In the genomic region with DNA sequence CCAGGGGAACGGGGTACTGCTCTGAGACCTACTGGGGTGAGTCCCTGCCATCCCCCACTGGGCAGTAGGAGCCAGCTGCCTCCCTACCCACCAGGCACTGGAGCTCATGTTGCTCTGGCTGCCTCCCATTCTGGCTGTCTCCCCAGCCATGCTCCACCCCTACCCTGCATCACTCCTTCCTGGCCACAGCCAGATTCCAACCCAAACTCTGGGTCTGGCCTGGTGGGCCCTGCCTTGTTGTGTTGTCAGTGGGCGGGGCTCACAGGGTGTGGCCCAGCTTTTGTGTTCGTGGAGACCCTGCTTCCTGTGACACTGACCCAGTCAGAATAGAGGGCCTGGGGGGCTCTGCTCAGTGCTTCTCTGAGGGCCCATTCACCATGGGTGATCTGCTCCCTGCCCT, we compare ENCODE assay signal across 14 mouse cellular contexts. TPM values are rescaled to one million over a fixed set of nuclear protein-coding genes. Genes with fewer than 3 reads are reported as not detected.
A peak's percentile ranks its signal among the peaks of the same experiment; 100 is the strongest.
DNase-seq lines count a peak whose midpoint lies in the region; ATAC-seq and TF ChIP-seq lines count a peak whose summit lies in the region.
"Had no signal": no experiment of that assay in that cellular context is flagged by ENCODE, and none has a peak within 500 bp of the region (broad histone marks: within the 10 kb centered on the region; RNA-seq: fewer than 3 reads in every experiment).

No protein-coding gene starts in this region.

- 0 out of 2 replicates have a peak overlapping the region, but pooled peaks have one; percentile 10 for H3K9ac ChIP-seq in intestine, embryonic 16.5 days (ENCODE audit: low read depth, low read length)
- H3K9ac ChIP-seq in intestine, embryonic 15.5 days, result no peak overlapping the region
- H3K9ac ChIP-seq in ES-E14 (ENCODE audit: insufficient read depth, low read depth, low read length, poor library complexity, severe bottlenecking), result no peak overlapping the region

- no peak overlapping the region for H3K4me2 ChIP-seq in intestine, embryonic 16.5 days (ENCODE audit: low read depth, low read length)
- no peak overlapping the region for H3K4me2 ChIP-seq in intestine, embryonic 15.5 days (replicated peaks)
- H3K4me2 ChIP-seq: liver, embryonic 11.5 days; midbrain, embryonic 12.5 days had no signal

- H3K36me3 ChIP-seq in intestine, embryonic 16.5 days (ENCODE audit: control insufficient read depth, insufficient read depth, low read length), result peaks cover 42% of the 10 kb centered on the region
- H3K36me3 ChIP-seq in intestine, embryonic 15.5 days, result peaks cover 64% of the 10 kb centered on the region
- H3K36me3 ChIP-seq in ES-E14 (ENCODE audit: control insufficient read depth, insufficient read depth, low read length, poor library complexity, severe bottlenecking), result peaks cover 71% of the 10 kb centered on the region

- peaks cover 38% of the 10 kb centered on the region for H3K4me1 ChIP-seq in intestine, embryonic 16.5 days (ENCODE audit: control insufficient read depth, insufficient read depth, low read length)
- peaks cover 40% of the 10 kb centered on the region for H3K4me1 ChIP-seq in intestine, embryonic 15.5 days (replicated peaks)
- H3K4me1 ChIP-seq in ES-E14 (ENCODE audit: control insufficient read depth in 2 of 2, insufficient read depth in 2 of 2, low read length in 2 of 2, poor library complexity in 1 of 2), result peaks cover under 1 to 45% of the 10 kb centered on the region in 2 experiments; a peak in 3 of 4 replicates

- H3K4me3 ChIP-seq in intestine, embryonic 16.5 days (ENCODE audit: low read length), result no peak overlapping the region
- H3K4me3 ChIP-seq in intestine, embryonic 15.5 days (replicated peaks), result no peak overlapping the region
- H3K4me3 ChIP-seq in ES-E14 (ENCODE audit: insufficient read depth in 1 of 2, low read depth in 1 of 2, low read length in 2 of 2, poor library complexity in 1 of 2, severe bottlenecking in 1 of 2), result no peak overlapping the region
- H3K4me3 ChIP-seq: midbrain, embryonic 12.5 days had no signal

- H3K27me3 ChIP-seq in intestine, embryonic 16.5 days (replicated peaks; ENCODE audit: control insufficient read depth, insufficient read depth, low read length), result no peaks in the 10 kb centered on the region
- no peaks in the 10 kb centered on the region for H3K27me3 ChIP-seq in intestine, embryonic 15.5 days (replicated peaks)
- H3K27me3 ChIP-seq: midbrain, embryonic 12.5 days had no signal

- peak overlapping the region; percentile 9; the same call in 1 of the 2 replicates for H3K27ac ChIP-seq in intestine, embryonic 16.5 days (ENCODE audit: low read length)
- no peak overlapping the region for H3K27ac ChIP-seq in intestine, embryonic 15.5 days
- H3K27ac ChIP-seq in ES-E14 (ENCODE audit: insufficient read depth, low read depth, low read length, poor library complexity, severe bottlenecking), result peak overlapping the region; percentile 33; the same call in 1 of the 2 replicates
- H3K27ac ChIP-seq: hindbrain, postnatal 0 days; midbrain, embryonic 12.5 days had no signal

- DNase-seq in cerebellum, adult 11 months, result peak; percentile 25
- no peak for DNase-seq in cerebellum, postnatal 36 days
- DNase-seq in ES-E14 (ENCODE audit: low read depth, low spot score), result no peak
- DNase-seq in heart, postnatal 25 days (ENCODE audit: low spot score), result peak; percentile 54
- no peak for DNase-seq in embryo, embryonic 11 days
- no peak for DNase-seq in adrenal gland, postnatal 4 days (ENCODE audit: low spot score in 2 of 2)

- intact Hi-C loops in heart, postnatal 25 days (cut with DNase I), result no loop called here

- in situ Hi-C loops in ES-E14 (cut with MboI; ENCODE audit: low sequenced_read_pairs in 2 of 2, unreplicated experiment in 2 of 2), result no loop called here

- ATAC-seq in intestine, embryonic 16.5 days, result no peak
- ATAC-seq in intestine, embryonic 15.5 days, result no peak
- ATAC-seq: activated CD4-positive, CD25-positive, alpha-beta regulatory T cell, adult 4 months; hindbrain, postnatal 0 days had no signal

- 60% methylated on average over 3 of the region's 3 CpGs for WGBS in intestine, embryonic 16.5 days
- WGBS in intestine, embryonic 15.5 days, result 68% methylated on average over 3 of the region's 3 CpGs

- H3K9me3 ChIP-seq in intestine, embryonic 16.5 days (ENCODE audit: control insufficient read depth, low read length), result no peaks in the 10 kb centered on the region
- no peaks in the 10 kb centered on the region for H3K9me3 ChIP-seq in intestine, embryonic 15.5 days
- H3K9me3 ChIP-seq in ES-E14 (ENCODE audit: control insufficient read depth, insufficient read depth, low read depth, low read length), result no peaks in the 10 kb centered on the region
- H3K9me3 ChIP-seq: midbrain, embryonic 12.5 days had no signal

TF ChIP-seq in ES-E14, 5 proteins besides CTCF, POLR2A, EP300 and RAD21:
- TF ChIP-seq HCFC1 (IDR thresholded peaks at IDR 0.05; ENCODE audit: borderline replicate concordance, insufficient read depth, low read length), result no peak
- TF ChIP-seq CHD2 (IDR thresholded peaks at IDR 0.05; ENCODE audit: low read depth, low read length), result no peak
- TF ChIP-seq ZC3H11A (IDR thresholded peaks at IDR 0.05; ENCODE audit: borderline replicate concordance, low read depth, low read length), result no peak
- TF ChIP-seq ZNF384 (IDR thresholded peaks at IDR 0.05; ENCODE audit: low read depth, low read length), result no peak
- TF ChIP-seq MAFK (IDR thresholded peaks at IDR 0.05; ENCODE audit: insufficient read depth, low read depth, low read length), result no peak

RNA-seq across cellular contexts. Expression of gene Git1, which starts 10.1 kb away (rescaled TPM):
- 12.2 and 12.8 TPM in 2 replicates for polyA plus RNA-seq in intestine, embryonic 16.5 days (2015; fragmentation: Nextera tagmentation; extraction: Ambion mirVana)
- 10.7 and 11.8 TPM in 2 replicates for polyA plus RNA-seq in intestine, embryonic 15.5 days (2015; fragmentation: Nextera tagmentation; extraction: Ambion mirVana)
- total RNA-seq in ES-E14 (2012; rRNA removed), result 43.1 and 55.2 TPM in 2 replicates
- 10 to 100 TPM; 51.3 TPM for total RNA-seq in heart, postnatal 25 days (2021)
- 10 to 100 TPM; 79.8 to 87.9 TPM for total RNA-seq in adrenal gland, postnatal 4 days (2021)

RNA-seq across cellular contexts. Expression of gene Abhd15, which starts 11.4 kb away (rescaled TPM):
- polyA plus RNA-seq in intestine, embryonic 16.5 days (2015; fragmentation: Nextera tagmentation; extraction: Ambion mirVana), result 4.0 and 4.7 TPM in 2 replicates
- polyA plus RNA-seq in intestine, embryonic 15.5 days (2015; fragmentation: Nextera tagmentation; extraction: Ambion mirVana), result 3.5 and 3.6 TPM in 2 replicates
- total RNA-seq in ES-E14 (2012; rRNA removed), result 1.6 and 1.7 TPM in 2 replicates
- 1 to 10 TPM; 1.9 to 2.0 TPM for total RNA-seq in heart, postnatal 25 days (2021)
- total RNA-seq in adrenal gland, postnatal 4 days (2021), result 10 to 100 TPM; 12.4 to 17.0 TPM

RNA-seq across cellular contexts. Expression of gene Trp53i13, which starts 12.3 kb away (rescaled TPM):
- polyA plus RNA-seq in intestine, embryonic 16.5 days (2015; fragmentation: Nextera tagmentation; extraction: Ambion mirVana), result 24.1 and 24.3 TPM in 2 replicates
- 28.5 and 29.1 TPM in 2 replicates for polyA plus RNA-seq in intestine, embryonic 15.5 days (2015; fragmentation: Nextera tagmentation; extraction: Ambion mirVana)
- 18.4 and 23.5 TPM in 2 replicates for total RNA-seq in ES-E14 (2012; rRNA removed)
- total RNA-seq in heart, postnatal 25 days (2021), result 1 to 10 TPM; 8.4 to 9.6 TPM
- 10 to 100 TPM; 17.5 to 19.1 TPM for total RNA-seq in adrenal gland, postnatal 4 days (2021)

RNA-seq across cellular contexts. Expression of gene Ankrd13b, which starts 14.0 kb away (rescaled TPM):
- polyA plus RNA-seq in intestine, embryonic 16.5 days (2015; fragmentation: Nextera tagmentation; extraction: Ambion mirVana), result 1.6 and 1.7 TPM in 2 replicates
- polyA plus RNA-seq in intestine, embryonic 15.5 days (2015; fragmentation: Nextera tagmentation; extraction: Ambion mirVana), result 4.9 and 5.1 TPM in 2 replicates
- 7.0 and 10.7 TPM in 2 replicates for total RNA-seq in ES-E14 (2012; rRNA removed)
- total RNA-seq in heart, postnatal 25 days (2021), result 10 to 100 TPM; 10.7 to 11.7 TPM
- 10 to 100 TPM; 16.3 to 21.8 TPM for total RNA-seq in adrenal gland, postnatal 4 days (2021)

RNA-seq across cellular contexts. Expression of gene Gm10392, which starts 15.5 kb away (rescaled TPM):
- 0.10 and 0.12 TPM in 2 replicates for polyA plus RNA-seq in intestine, embryonic 16.5 days (2015; fragmentation: Nextera tagmentation; extraction: Ambion mirVana)
- polyA plus RNA-seq in intestine, embryonic 15.5 days (2015; fragmentation: Nextera tagmentation; extraction: Ambion mirVana), result not detected in 2 replicates
- 0.26 TPM in 1 of 2 replicates, not detected in the other for total RNA-seq in ES-E14 (2012; rRNA removed)
- total RNA-seq in heart, postnatal 25 days (2021), result not detected
- not detected for total RNA-seq in adrenal gland, postnatal 4 days (2021)
- total RNA-seq: hindbrain, postnatal 0 days had no signal
- polyA plus RNA-seq: cerebellum, adult 2 months; frontal cortex, adult 2 months; hindbrain, postnatal 0 days; liver, embryonic 11.5 days; midbrain, embryonic 12.5 days had no signal

Comparison
In these comparisons a context has a peak if more than half of its experiments do, and no peak if none do; other contexts are left out.
1. DNase-seq: peak in cerebellum, adult 11 months (single experiment) and heart, postnatal 25 days (single experiment); none in cerebellum, postnatal 36 days (0 of 2), ES-E14 (single experiment), embryo, embryonic 11 days (single experiment) and adrenal gland, postnatal 4 days (0 of 2).